Mouse (Mus musculus) hindlimb bud, embryonic 11.5 days (tissue): ENCODE results near the gene Pth1r.

ENCODE experiments used
- DNase-seq: peaks from one replicate; pipeline ENCODE4 v3.0.0-alpha.2; 2012; ENCODE audit warnings: low read depth, low spot score; ENCODE audit errors: extremely low spot score

Pth1r gene

DNA sequence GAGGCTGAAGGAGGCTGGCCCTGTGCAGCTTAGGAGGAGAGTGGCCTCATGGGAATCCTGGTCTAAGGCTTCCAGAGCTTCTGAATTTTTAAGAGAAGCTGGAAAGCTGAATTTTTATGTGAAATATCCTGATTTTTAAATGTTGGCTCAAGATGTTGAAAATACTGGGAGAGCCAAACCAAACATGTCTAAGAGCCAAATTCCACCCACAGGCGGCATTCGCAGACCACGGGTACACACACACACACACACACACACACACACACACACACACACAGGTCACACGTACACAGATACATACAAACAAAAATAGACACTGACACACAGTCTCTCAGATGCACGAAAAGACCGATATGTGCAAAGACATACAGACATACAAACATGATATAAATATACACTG lies 28.9 kb downstream of the Pth1r start:
- DNase-seq = no peak

DNA sequence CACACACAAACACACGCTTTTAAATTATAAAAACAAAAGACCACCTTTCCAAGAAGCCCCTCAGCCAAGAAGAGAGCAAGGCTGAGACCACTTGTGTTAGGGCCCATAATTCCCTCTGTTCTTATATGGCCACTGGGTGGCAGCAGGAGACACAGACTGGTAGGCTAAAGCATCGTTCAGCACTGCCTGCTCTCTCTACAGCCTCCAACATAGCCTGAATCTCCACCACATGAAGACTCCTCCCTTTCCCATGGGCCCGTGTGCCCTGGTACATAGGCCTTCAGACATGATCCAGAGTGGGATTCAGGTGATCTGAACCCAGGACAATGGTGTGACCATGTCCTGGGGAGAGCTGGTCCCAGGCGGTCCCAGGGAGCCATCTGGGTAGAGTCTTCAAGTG lies 30.2 kb downstream of the Pth1r start:
- no peak for DNase-seq

DNA sequence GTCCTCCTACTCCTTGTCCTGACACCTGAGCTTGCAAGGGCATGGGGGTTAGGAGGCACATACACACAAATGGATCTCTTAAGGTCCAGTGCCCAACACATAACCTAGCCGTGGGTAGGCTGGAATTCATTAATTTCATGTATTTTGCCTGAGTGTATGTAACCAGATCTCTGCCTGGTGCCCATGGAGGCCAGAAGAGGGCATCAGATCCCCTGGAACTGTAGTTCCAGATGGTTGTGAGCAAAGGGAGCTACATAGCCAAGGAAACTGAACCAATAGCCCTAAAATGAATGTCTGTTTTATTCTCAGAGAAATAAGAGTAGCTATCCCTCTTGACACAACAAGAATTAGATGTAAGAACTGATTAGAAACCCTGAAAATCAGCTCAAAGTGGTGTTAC lies 31.5 kb downstream of the Pth1r start:
- DNase-seq = no peak

DNA sequence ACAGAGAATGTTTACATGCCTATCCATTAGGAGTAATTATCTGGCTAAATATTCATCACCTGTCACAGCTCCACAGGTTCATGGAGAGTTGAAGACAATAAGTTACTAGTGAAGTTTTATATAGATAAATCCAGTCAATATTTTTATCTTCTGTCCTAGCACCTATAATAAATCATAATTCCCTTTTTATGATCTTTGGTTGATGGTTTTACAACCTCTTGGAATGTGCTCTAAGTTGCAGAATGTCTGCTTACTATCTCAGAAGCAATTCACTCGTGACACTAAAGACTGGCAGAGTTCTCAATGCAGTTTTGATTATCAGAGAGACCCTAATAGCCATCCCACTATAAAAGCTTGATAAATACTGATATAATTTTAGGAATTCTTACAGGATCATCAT lies 33.6 kb downstream of the Pth1r start:
- no peak for DNase-seq

DNA sequence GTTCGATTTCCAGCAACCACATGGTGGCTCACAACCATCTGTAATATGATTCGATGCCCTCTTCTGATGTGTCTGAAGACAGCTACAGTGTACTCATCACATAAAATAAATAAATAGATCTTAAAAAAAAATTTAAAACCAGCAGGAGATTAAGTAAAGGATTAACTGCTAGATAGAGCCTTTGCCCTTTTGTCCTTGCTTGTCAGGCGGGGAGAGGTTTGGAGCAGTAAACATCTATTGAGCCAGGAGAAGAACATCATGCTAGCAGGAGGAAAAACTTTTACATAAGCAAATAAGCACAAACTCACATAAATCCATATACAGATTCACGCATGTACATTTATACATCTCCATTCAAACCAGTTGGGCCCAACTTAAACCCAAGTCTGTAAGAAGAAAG lies 34.4 kb downstream of the Pth1r start:
- no peak for DNase-seq

DNA sequence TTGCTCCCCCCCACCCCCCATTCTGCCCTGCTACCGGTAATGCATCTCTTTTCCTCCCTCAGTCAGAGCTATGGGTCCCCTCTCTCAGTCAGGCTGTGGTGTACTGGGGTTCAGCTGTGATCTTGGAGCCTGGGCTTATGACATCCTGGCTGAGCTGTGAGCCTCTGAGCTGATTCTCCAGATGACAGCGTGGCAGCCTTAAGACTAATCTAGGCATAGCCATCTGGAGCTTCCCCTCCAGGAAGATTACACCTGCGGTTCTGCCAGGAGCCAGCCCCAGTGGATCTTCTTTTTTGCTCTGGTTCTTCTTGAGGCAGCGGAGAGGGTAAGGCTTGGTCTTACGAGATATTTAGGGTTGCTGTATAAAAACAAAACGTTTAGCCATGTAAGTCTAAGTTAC lies 34.9 kb downstream of the Pth1r start:
- DNase-seq = no peak

DNA sequence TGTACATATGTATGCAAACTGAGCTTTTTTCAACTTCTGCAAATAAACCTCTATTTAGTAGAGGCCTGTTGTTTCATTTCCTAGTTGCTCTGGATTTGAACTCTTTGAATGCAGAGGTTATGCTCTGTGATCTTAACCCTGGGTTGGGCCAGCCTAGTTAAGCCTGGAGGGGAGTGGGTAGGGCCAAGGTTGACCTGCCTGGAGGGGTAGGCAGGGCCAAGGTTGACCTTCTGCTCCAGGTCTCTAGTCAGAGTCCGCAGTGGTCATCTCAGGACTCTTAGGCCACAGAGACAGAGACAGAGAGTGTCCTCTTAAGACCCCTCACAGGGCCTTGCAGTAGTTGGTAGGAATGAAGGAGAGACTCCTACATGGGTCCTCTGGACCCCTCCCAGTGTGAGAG lies 35.4 kb downstream of the Pth1r start:
- DNase-seq = no peak

DNA sequence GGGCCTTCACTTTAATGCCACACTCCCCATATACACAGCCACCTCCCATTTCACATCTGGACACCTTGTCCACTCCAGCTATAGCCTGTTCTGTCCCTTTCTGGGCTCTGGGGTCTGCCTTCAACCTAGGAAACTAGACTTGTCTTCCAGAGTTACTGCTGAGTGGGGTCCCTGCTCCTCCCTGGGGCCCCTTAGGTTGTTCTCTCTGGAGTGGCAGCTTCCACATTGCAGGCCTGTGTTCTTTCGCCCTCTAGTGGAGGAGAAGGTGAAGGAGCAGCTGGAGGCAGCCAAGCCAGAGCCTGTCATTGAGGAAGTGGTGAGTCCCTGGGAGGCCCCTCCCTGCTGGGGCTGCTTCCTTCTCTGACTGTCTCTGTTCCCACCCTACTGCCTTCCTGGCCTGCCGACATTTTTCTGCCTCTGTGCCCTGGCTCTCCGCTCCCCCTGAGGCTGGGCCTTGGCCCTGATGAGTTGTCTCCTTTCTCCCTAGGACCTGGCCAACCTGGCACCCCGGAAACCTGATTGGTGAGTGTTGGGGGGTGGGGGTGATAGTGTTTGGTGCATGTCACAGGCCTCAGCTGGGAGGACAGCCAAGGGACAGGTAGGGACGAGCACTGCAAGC lies 37.2 kb downstream of the Pth1r start:
- DNase-seq = no peak

DNA sequence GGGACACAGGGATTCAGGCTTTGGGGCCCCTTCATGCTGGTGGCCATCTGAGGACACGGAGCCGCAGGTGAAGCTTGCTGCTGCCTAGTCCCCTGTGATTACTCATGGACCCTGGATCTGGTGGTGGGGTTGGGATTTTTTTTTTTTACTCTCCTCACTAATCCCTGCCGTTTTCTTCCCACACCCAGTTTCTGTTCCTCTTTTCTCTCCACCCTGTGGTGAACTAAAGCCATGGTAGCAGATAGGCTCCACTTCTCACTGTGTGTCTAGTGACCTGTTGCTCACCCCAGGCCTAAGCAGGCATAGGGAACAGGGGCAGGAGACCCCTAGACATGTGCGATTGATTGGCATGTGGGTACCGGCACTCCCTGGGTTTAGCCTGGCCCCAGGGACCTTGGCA lies 40.2 kb downstream of the Pth1r start:
- no peak for DNase-seq

DNA sequence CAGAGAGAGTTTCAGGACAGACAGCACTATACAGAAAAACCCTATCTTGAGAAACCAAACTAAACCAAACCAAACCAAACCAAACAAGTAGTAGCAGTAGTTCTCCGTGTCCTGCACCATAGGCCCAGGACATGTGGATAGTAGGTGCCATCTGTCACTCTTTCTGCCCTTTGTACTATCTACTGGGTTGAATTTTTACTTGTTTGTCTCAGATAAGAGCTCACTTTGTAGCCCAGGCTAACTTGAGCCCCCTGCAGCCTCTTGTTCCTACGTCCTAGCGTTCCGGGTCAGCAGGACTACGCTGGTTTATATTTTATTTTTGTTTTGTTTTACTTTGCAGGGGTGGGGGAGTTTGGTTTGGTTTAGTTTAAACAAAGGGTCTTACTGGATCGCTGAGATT lies 43.0 kb downstream of the Pth1r start:
- no peak for DNase-seq

DNA sequence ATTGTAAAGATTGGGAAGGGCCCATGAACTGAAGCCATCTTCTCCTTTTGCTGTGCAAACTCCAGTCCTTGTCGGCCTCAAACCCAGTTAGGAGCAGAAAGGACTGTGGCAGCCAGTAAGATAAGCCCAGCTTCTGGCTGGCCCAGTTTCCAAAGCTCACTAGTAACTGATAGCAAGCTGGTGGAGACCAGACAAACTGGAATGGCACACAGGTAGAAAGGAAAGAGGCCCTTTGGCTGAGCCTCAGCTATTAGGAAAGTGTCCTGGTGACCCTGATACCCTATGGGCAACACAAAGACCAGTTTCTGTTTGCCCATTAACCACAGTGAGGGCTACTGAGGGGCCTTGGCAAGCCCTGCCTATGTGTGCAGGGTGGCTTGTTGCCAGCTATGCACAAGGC lies 44.1 kb downstream of the Pth1r start:
- no peak for DNase-seq

DNA sequence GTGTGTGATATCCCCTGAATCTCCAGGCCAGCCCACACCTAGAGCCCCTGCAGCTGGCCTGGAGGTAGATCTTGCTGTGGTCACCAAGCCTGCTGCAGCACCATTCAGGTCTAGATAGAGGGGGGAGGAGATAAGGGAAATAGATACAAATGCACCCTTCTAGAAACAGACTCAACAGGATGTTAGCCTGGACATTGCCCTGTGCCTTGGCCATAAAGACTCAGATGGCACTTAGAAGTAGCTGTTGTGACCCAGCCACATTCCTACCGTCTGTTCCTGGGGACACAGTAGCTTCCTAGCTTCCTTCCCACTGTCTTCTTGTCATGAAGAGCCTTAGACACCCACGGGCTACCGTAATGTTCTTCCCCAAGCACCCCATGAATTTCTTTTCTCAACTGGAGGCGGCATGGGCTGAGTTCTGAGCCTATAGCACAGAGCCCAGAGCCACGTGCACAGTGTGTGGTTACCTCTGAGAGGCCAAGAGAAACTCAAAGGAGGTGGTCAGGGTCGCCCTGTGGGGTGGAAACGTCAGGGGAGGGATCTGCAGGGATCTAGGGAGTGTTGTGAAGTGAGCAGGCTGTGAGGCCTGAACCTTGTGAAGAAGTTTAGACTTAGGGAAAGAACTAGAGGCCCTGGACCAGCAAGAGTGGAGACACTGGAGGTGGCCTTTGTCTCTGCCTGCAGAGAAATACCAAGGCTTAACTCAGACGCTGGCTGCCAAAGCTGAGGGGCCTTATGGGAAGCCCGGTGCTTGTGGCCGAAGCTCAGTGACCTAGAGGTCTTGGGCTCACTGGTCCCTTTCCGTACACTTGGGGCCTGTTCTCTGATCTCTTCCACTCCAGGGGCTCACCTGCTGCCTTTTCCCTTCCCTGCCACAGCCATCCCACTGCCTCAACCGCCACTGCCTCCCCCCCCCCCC lies 45.6 kb downstream of the Pth1r start:
- DNase-seq = no peak

DNA sequence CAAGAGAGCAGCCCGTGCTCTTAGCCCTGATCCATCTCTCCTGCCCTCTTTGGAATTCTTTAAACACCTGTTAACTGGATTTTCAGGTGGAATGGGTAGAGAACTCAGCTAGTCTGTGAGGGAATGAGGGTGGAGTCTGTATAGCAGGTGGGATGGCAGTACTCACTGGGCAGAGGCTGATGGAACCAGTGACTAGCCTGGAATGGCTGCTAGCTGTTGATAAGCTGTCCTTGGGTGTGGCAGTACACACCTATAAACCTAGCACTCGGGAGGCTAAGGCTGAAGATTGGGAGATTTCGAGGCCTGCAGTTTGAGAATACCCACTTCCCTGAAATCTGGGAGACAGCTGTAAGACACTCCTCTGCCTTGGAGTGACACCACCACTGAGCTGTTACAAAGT lies 47.4 kb downstream of the Pth1r start:
- no peak for DNase-seq

DNA sequence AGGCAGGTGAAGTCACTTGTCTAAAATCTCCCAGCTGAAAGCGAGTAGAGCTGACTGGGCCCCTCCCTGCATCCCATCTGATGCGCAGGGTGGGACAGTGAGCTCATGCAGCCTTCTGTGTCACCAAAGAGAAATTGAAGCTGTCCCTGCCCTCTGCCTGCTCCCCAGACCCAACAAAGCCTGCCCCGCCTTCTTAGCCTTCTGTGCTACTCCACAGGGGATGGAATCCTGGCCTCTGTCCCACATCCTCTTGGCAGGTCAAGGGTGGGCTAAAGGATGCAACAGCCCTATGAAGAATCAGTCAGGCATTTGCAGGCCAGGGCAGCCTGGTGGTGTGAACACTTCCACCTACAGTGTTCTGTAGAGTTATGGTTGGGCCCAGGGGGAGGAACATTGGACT lies 49.5 kb downstream of the Pth1r start:
- DNase-seq = no peak

DNA sequence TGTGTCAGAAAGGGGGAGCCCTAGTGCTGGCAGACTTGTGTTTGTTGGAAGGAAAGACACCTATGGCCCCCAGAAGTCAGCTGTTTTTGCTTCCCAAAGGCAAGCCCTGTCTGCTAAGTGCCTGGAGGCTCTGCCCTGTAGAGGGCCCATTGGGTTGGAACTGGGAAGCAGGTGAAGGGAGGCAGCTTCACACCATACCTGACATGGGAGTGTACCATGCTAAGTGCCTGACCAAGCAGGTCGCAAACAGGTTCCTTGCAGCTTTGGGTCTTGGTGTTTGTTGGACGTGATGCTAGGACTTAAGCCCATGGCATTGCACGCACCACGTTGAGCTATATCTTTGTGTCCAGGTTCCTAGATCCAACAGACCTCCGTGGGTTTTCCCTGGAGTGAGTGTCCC lies 50.5 kb downstream of the Pth1r start:
- no peak for DNase-seq

DNA sequence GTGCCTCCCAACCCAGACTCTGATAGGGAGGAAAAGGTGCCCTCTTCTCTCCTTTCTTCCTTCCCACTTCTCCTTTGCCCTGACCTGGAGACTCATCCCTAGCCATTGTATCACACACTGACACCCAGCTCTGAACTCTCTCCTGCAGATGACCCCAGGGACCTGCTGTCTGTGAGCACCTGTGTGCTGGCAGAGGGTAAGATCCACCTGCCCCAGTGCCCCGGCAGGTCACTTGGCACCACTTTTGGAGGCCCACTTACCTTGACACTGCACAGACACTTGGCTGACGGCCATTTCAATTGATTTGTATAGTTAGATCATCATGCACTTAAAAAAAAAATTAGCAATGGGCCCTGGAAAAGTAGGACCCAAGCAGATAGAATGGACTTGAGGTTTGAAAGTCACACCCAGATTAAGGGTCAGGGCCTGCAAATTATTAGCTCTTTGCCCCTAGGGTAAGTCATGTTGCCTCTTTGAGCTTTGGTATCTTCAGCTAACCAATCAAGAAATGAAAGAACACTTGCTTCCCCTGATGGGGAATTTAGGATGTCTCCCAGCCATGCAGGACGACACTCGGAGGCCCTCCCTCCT lies 51.7 kb downstream of the Pth1r start:
- DNase-seq = no peak

DNA sequence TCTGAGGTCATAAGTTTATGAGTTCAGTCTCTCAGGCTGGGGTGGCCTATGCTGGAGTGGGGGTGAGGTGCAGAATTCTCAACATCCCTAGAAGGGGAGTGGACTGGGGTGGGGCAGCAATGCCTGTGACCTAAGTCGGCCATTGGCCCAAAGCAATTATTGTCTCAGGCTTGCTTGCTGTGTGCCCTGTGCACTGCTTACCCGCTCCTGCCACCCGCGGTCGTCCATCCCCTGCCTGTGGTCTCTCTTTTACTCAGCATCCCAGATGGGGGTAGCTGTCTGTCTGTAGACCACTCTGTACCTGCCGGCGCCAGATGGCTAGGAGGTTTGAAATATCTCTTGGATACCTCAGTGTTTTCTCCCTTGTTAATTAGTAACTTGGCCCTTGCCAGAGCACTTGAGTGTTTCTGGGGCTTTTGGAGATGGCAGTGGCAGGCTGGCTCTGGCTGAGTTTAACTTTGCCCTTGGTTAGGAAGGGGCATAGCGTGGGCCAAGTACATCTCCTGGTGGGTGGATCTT lies 57.6 kb downstream of the Pth1r start:
- DNase-seq = no peak

DNA sequence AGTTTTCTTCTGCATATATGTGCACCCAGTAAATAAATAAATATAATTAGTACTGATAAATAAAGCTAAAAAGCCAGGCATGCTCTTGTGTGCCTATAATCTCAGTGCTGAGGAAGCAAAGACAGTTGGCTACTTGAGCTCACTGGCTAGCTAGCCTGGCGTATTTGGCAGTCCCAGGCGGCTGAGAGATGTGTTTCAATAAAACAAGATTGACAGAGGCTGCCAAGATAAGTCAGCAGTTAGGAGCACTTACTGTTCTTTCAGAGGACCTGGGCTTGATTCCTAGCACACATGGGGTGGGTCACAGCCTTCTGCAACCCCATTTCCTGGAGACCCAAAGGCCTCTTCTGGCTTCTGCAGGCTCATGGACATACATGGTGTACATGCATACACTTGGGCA lies 59.1 kb downstream of the Pth1r start:
- DNase-seq = no peak

DNA sequence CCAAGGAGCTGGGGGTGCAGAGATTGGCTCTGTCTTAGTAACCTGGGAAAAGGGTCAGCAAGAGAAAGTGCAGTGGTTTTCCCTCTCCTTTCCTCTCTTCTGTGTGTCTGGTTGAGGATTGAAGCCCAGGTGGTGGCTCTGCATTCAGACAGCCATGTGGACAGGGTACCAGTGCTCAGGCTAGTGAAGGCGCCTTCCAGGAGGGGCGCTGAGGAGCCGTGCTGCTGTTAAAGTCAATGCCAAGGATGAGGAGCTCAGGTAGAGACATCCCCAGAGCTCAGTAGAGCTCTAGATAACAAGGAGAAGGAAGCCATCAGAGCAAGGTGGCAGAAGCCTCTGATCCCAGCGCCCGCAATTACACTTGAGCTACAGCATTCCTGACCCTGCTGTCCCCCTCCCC lies 59.9 kb downstream of the Pth1r start:
- no peak for DNase-seq

DNA sequence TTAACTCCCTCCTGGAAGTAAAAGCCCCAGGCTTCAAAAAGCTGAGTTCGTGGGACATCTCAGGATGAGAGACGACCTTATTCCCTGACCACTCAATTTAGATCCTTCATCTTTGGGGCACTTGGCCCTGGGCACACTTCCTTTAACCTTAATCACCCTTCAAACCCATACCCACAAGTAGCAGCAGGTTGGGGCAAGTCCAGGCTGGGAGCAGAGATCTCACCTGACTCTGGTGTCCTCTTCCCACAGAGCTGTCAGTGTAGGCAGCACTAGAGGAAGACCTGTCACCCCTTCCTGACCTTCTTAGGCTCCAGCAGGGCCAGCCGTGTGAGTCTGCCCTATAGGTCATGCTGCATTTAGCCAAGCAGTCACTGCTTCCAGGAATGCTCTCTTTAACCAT lies 60.5 kb downstream of the Pth1r start:
- DNase-seq = no peak

DNA sequence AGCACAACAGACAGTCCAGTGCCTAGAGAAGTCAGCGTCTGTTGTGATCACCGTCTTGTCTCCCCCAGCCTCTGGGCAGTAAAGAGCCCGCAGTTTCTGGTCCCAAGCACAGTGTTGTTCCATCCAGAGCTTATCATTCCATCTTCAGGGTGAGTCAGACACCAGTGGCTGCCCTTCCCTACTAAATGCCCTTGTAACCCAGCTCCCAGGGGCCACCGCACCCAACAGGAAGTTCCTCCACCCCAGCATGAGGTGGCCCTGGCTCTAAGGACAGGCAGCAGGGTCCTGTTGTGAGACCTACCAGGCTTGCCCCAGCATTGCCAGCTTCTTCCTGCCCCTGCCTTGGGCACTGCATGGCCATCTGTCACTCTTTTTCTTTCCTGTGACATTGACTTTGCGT lies 61.4 kb downstream of the Pth1r start:
- DNase-seq = no peak

DNA sequence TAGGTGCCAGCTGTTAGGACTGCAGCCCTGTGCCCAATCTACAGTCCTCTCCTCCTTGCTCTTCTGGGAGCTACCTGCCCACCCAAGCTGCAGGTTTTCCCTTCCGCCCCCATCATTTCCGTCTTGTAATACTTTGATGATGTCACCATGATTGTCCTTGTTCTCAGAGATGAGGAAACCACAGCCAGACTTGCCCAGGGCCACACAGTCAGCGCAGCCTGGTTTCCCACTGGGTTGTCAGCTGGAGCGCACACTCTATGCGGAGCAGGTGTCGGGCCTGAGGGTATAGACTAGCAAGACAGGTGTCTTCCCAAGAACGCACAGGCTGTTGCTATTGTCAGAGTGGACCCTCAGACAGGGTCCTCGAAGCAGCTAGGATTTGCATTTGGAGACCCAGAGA lies 61.8 kb downstream of the Pth1r start:
- DNase-seq = no peak
